Comparison of ENCODE assay signal across 9 mouse cellular contexts in genomic region chr7:96832551-96832950, GRCm38 (mm10).
DNase-seq lines count a peak whose midpoint lies in the region; ATAC-seq and TF ChIP-seq lines count a peak whose summit lies in the region.
"Had no signal": no experiment of that assay in that cellular context is flagged by ENCODE, and none has a peak within 500 bp of the region (broad histone marks: within the 10 kb centered on the region; RNA-seq: fewer than 3 reads in every experiment).

No protein-coding gene starts in this region.

- peak; percentile 68 to 74 for DNase-seq in cerebellum, postnatal 14 days
- peak; percentile 7 to 58 for DNase-seq in kidney, postnatal 25 days
- DNase-seq in spleen, adult 12 weeks (ENCODE audit: low spot score): no peak

- no peak overlapping the region for H3K4me3 ChIP-seq in intestine, embryonic 15.5 days (replicated peaks)
- H3K4me3 ChIP-seq in intestine, postnatal 0 days (ENCODE audit: low read depth, low read length): no peak overlapping the region
- no peak overlapping the region for H3K4me3 ChIP-seq in heart, embryonic 16.5 days (ENCODE audit: low read length)
- no peak overlapping the region for H3K4me3 ChIP-seq in stomach, embryonic 14.5 days (ENCODE audit: low read depth, low read length)
- H3K4me3 ChIP-seq: limb, embryonic 15.5 days had no signal

- no peak overlapping the region for H3K9ac ChIP-seq in intestine, embryonic 15.5 days
- no peak overlapping the region for H3K9ac ChIP-seq in intestine, postnatal 0 days (ENCODE audit: low read depth, low read length)
- H3K9ac ChIP-seq in heart, embryonic 16.5 days (ENCODE audit: low read length): peak overlapping the region; percentile 21; the same call in 1 of the 2 replicates
- no peak overlapping the region for H3K9ac ChIP-seq in stomach, embryonic 14.5 days (replicated peaks; ENCODE audit: low read depth, low read length)
- H3K9ac ChIP-seq: limb, embryonic 15.5 days had no signal

- 0 out of 2 replicates have a peak, but pooled peaks have one; percentile 24 for ATAC-seq in intestine, embryonic 15.5 days
- no peak for ATAC-seq in intestine, postnatal 0 days
- ATAC-seq in heart, embryonic 16.5 days (replicated peaks; ENCODE audit: extremely low read depth, insufficient read depth, low FRiP score): peak; percentile 49; the same call in 1 of the 2 replicates
- no peak for ATAC-seq in stomach, embryonic 14.5 days (ENCODE audit: insufficient number of reproducible peaks, insufficient read depth, low FRiP score, low read depth)
- no peak for ATAC-seq in megakaryocyte-erythroid progenitor cell, adult 5-6 weeks (replicated peaks; ENCODE audit: low FRiP score, low TSS enrichment, poor library complexity, severe bottlenecking)

- H3K27ac ChIP-seq in intestine, embryonic 15.5 days: no peak overlapping the region
- no peak overlapping the region for H3K27ac ChIP-seq in intestine, postnatal 0 days (ENCODE audit: low read depth, low read length)
- 0 out of 2 replicates have a peak overlapping the region, but pooled peaks have one; percentile 8 for H3K27ac ChIP-seq in heart, embryonic 16.5 days (ENCODE audit: low read length)
- H3K27ac ChIP-seq in stomach, embryonic 14.5 days (ENCODE audit: low read length): 0 out of 2 replicates have a peak overlapping the region, but pooled peaks have one; percentile 12
- H3K27ac ChIP-seq: limb, embryonic 15.5 days had no signal

- 30% methylated on average over 9 of the region's 9 CpGs for WGBS in intestine, embryonic 15.5 days
- WGBS in intestine, postnatal 0 days: 24% methylated on average over 9 of the region's 9 CpGs
- WGBS in heart, embryonic 16.5 days: 32% methylated on average over 9 of the region's 9 CpGs
- WGBS in stomach, embryonic 14.5 days: 26% methylated on average over 9 of the region's 9 CpGs

- H3K4me1 ChIP-seq in intestine, embryonic 15.5 days (replicated peaks): peaks cover 10% of the 10 kb centered on the region
- H3K4me1 ChIP-seq in intestine, postnatal 0 days (replicated peaks; ENCODE audit: control insufficient read depth, insufficient read depth, low read length): no peaks in the 10 kb centered on the region
- H3K4me1 ChIP-seq in heart, embryonic 16.5 days (ENCODE audit: control insufficient read depth, insufficient read depth, low read length): peaks cover 10% of the 10 kb centered on the region
- H3K4me1 ChIP-seq in stomach, embryonic 14.5 days (ENCODE audit: control insufficient read depth, insufficient read depth, low read length): peaks cover 11% of the 10 kb centered on the region; the same call in 1 of the 2 replicates

- H3K4me2 ChIP-seq in intestine, embryonic 15.5 days (replicated peaks): no peak overlapping the region
- H3K4me2 ChIP-seq in intestine, postnatal 0 days (replicated peaks; ENCODE audit: low read depth): no peak overlapping the region
- H3K4me2 ChIP-seq in heart, embryonic 16.5 days (ENCODE audit: low read depth, low read length): peak overlapping the region; percentile 10; the same call in 1 of the 2 replicates
- no peak overlapping the region for H3K4me2 ChIP-seq in stomach, embryonic 14.5 days (replicated peaks; ENCODE audit: low read depth, low read length)
- H3K4me2 ChIP-seq: limb, embryonic 15.5 days had no signal

- no peaks in the 10 kb centered on the region for H3K27me3 ChIP-seq in intestine, embryonic 15.5 days (replicated peaks)
- H3K27me3 ChIP-seq in intestine, postnatal 0 days (replicated peaks; ENCODE audit: control insufficient read depth, insufficient read depth, low read length): no peaks in the 10 kb centered on the region
- H3K27me3 ChIP-seq in heart, embryonic 16.5 days (ENCODE audit: control insufficient read depth, insufficient read depth, low read length): no peaks in the 10 kb centered on the region
- no peaks in the 10 kb centered on the region for H3K27me3 ChIP-seq in stomach, embryonic 14.5 days (ENCODE audit: control insufficient read depth, insufficient read depth, low read length)
- H3K27me3 ChIP-seq: limb, embryonic 15.5 days had no signal

- TF ChIP-seq CTCF in intestine, postnatal 0 days (IDR thresholded peaks at IDR 0.05; ENCODE audit: low read depth): no peak

- no peaks in the 10 kb centered on the region for H3K36me3 ChIP-seq in intestine, embryonic 15.5 days
- no peaks in the 10 kb centered on the region for H3K36me3 ChIP-seq in intestine, postnatal 0 days (ENCODE audit: control insufficient read depth, insufficient read depth)
- H3K36me3 ChIP-seq in heart, embryonic 16.5 days (ENCODE audit: control insufficient read depth, insufficient read depth): no peaks in the 10 kb centered on the region
- no peaks in the 10 kb centered on the region for H3K36me3 ChIP-seq in stomach, embryonic 14.5 days (ENCODE audit: control insufficient read depth, insufficient read depth, low read length)

- H3K9me3 ChIP-seq in intestine, embryonic 15.5 days: no peaks in the 10 kb centered on the region
- no peaks in the 10 kb centered on the region for H3K9me3 ChIP-seq in intestine, postnatal 0 days (ENCODE audit: control insufficient read depth)
- peaks cover 6% of the 10 kb centered on the region for H3K9me3 ChIP-seq in heart, embryonic 16.5 days (replicated peaks; ENCODE audit: control insufficient read depth, low read length)
- no peaks in the 10 kb centered on the region for H3K9me3 ChIP-seq in stomach, embryonic 14.5 days (ENCODE audit: control insufficient read depth, low read depth, low read length)
- H3K9me3 ChIP-seq: limb, embryonic 15.5 days had no signal

Comparison
In these comparisons a context has a peak if more than half of its experiments do, and no peak if none do; other contexts are left out.
1. ATAC-seq: peak in intestine, embryonic 15.5 days (single experiment) and heart, embryonic 16.5 days (single experiment); none in intestine, postnatal 0 days (single experiment), stomach, embryonic 14.5 days (single experiment) and megakaryocyte-erythroid progenitor cell, adult 5-6 weeks (single experiment).
2. H3K27ac ChIP-seq: peak in heart, embryonic 16.5 days (single experiment) and stomach, embryonic 14.5 days (single experiment); none in intestine, embryonic 15.5 days (single experiment) and intestine, postnatal 0 days (single experiment).